Mouse (Mus musculus) midbrain, embryonic 12.5 days (tissue): ENCODE results near the gene Vsig10l. TPM values are rescaled to one million over a fixed set of nuclear protein-coding genes. Genes with fewer than 3 reads are reported as not detected.

Source experiments
- ATAC-seq: fragments of 200-750 bp; cut with Nextera tagmentation; 2 replicates; pipeline ENCODE4 v1.8.0; 2017; ENCODE audit warnings: low read depth, moderate TSS enrichment, moderate library complexity; ENCODE audit not compliant: low FRiP score
- H3K27ac ChIP-seq: fragments of 300-500 bp; sonication (generic); replicated peaks from 2 replicates; pipeline ENCODE4 v1.5.1; 2016; ENCODE audit warnings: mild to moderate bottlenecking
- H3K27me3 ChIP-seq: fragments of 300-500 bp; sonication (generic); 2 replicates; pipeline ENCODE4 v1.6.1; 2016; ENCODE audit warnings: mild to moderate bottlenecking
- H3K36me3 ChIP-seq: fragments of 300-500 bp; sonication (generic); 2 replicates; pipeline ENCODE4 v1.6.1; 2016
- H3K4me1 ChIP-seq: fragments of 300-500 bp; sonication (generic); 2 replicates; pipeline ENCODE4 v1.6.1; 2016
- H3K4me2 ChIP-seq: fragments of 300-500 bp; sonication (generic); replicated peaks from 2 replicates; pipeline ENCODE4 v1.6.1; 2016; ENCODE audit warnings: mild to moderate bottlenecking, moderate library complexity
- H3K4me3 ChIP-seq: fragments of 300-500 bp; sonication (generic); 2 replicates; pipeline ENCODE4 v1.5.1; 2016; ENCODE audit warnings: mild to moderate bottlenecking
- H3K9ac ChIP-seq: fragments of 300-500 bp; sonication (generic); replicated peaks from 2 replicates; pipeline ENCODE4 v1.6.1; 2016; ENCODE audit warnings: mild to moderate bottlenecking, moderate library complexity
- H3K9me3 ChIP-seq: fragments of 300-500 bp; sonication (generic); 2 replicates; pipeline ENCODE4 v1.6.1; 2016; ENCODE audit warnings: mild to moderate bottlenecking
- WGBS: fragments of 180-500 bp; shearing (Covaris S2); methylation state at CpG from one replicate; pipeline ENCODE4 v1.1.7; 2016; 5-methylcytosine and 5-hydroxymethylcytosine counted together
- polyA plus RNA-seq: library from polyadenylated mRNA; unstranded; fragments of >200 nt; fragmentation: Nextera tagmentation; extraction: Ambion mirVana; gene quantifications from 2 replicates; pipeline ENCODE4 v1.2.1, GENCODE M21; 2016

The Vsig10l gene
- polyA plus RNA-seq, 1 experiment from 2014 or later: 7.4 TPM

GRCm38 (mm10) chr7:43441071-43441470 lies 21.9 kb upstream of the Vsig10l start:
- Histone ChIP-seq H3K27ac (no peak overlapping the region), H3K9me3 (no peaks in the 10 kb centered on the region), H3K4me1 (peaks cover 14% of the 10 kb centered on the region), H3K27me3 (0 out of 2 replicates have a peak, but pooled peaks cover 4% of the 10 kb centered on the region), H3K4me2 (no peak overlapping the region), H3K36me3 (no peaks in the 10 kb centered on the region), H3K4me3 (no peak overlapping the region), H3K9ac (no peak overlapping the region)
- ATAC-seq: no peak
- 90% methylated on average over 3 of the region's 3 CpGs for WGBS

GRCm38 (mm10) chr7:43442684-43443083 lies 20.3 kb upstream of the Vsig10l start:
- Histone ChIP-seq H3K4me1 (peaks cover 14% of the 10 kb centered on the region), H3K9me3 (no peaks in the 10 kb centered on the region), H3K4me3 (peak overlapping the region; percentile 58), H3K27ac (peak overlapping the region; percentile 83), H3K36me3 (no peaks in the 10 kb centered on the region), H3K4me2 (peak overlapping the region; percentile 81), H3K27me3 (0 out of 2 replicates have a peak, but pooled peaks cover 4% of the 10 kb centered on the region), H3K9ac (peak overlapping the region; percentile 60)
- WGBS: 11% methylated on average over 9 of the region's 9 CpGs
- no peak for ATAC-seq

- peak overlapping the region; percentile 60 for H3K9ac ChIP-seq
- peak overlapping the region; percentile 58 for H3K4me3 ChIP-seq
- WGBS: under 1% methylated on average over 36 of the region's 36 CpGs
- ATAC-seq: peak; percentile 81
- H3K9me3 ChIP-seq: no peaks in the 10 kb centered on the region
- H3K4me1 ChIP-seq: peaks cover 14% of the 10 kb centered on the region
- H3K27ac ChIP-seq: peak overlapping the region; percentile 83
- H3K27me3 ChIP-seq: 0 out of 2 replicates have a peak, but pooled peaks cover 4% of the 10 kb centered on the region
- no peaks in the 10 kb centered on the region for H3K36me3 ChIP-seq
- H3K4me2 ChIP-seq: peak overlapping the region; percentile 81
These were observed 19.6 kb upstream of the Vsig10l start for GRCm38 (mm10) chr7:43443126-43443916.

- ATAC-seq: peak; percentile 97
- Histone ChIP-seq H3K4me2 (peak within 1 kb of the TSS; percentile 81), H3K4me1 (peaks cover 14% of the 10 kb centered on the region), H3K4me3 (peak within 1 kb of the TSS; percentile 58), H3K9me3 (no peaks in the 10 kb centered on the region), H3K27me3 (0 out of 2 replicates have a peak, but pooled peaks cover 4% of the 10 kb centered on the region), H3K9ac (peak within 1 kb of the TSS; percentile 60), H3K36me3 (no peaks in the 10 kb centered on the region), H3K27ac (peak within 1 kb of the TSS; percentile 83)
- WGBS: under 1% methylated on average over 27 of the region's 27 CpGs
These were observed 19.0 kb upstream of the Vsig10l start, which contains the start of the genes Etfb and Gm45233 for GRCm38 (mm10) chr7:43443917-43444293. Gene Etfb, plus strand, starts transcription at chr7:43444083. Gene Gm45233, plus strand, starts transcription at chr7:43444128.

GRCm38 (mm10) chr7:43447801-43448200 lies 15.2 kb upstream of the Vsig10l start:
- H3K9ac ChIP-seq: no peak overlapping the region
- WGBS: 92% methylated on average over 4 of the region's 4 CpGs
- no peaks in the 10 kb centered on the region for H3K27me3 ChIP-seq
- no peaks in the 10 kb centered on the region for H3K9me3 ChIP-seq
- H3K36me3 ChIP-seq: peaks cover 3% of the 10 kb centered on the region
- no peak overlapping the region for H3K27ac ChIP-seq
- ATAC-seq: no peak
- H3K4me3 ChIP-seq: no peak overlapping the region
- peaks cover 12% of the 10 kb centered on the region for H3K4me1 ChIP-seq
- no peak overlapping the region for H3K4me2 ChIP-seq

- Histone ChIP-seq H3K9me3 (no peaks in the 10 kb centered on the region), H3K27ac (no peak overlapping the region), H3K4me1 (peaks cover 11% of the 10 kb centered on the region), H3K36me3 (peaks cover 8% of the 10 kb centered on the region), H3K4me2 (no peak overlapping the region), H3K9ac (no peak overlapping the region), H3K4me3 (no peak overlapping the region), H3K27me3 (no peaks in the 10 kb centered on the region)
- no peak for ATAC-seq
- 85% methylated on average over 2 of the region's 3 CpGs for WGBS
These were observed 14.7 kb upstream of the Vsig10l start for GRCm38 (mm10) chr7:43448246-43448645.

GRCm38 (mm10) chr7:43449811-43450210 lies 13.1 kb upstream of the Vsig10l start:
- Histone ChIP-seq H3K4me1 (peaks cover 4% of the 10 kb centered on the region), H3K9me3 (no peaks in the 10 kb centered on the region), H3K9ac (no peak overlapping the region), H3K27ac (no peak overlapping the region), H3K36me3 (peaks cover 22% of the 10 kb centered on the region), H3K4me3 (no peak overlapping the region), H3K27me3 (no peaks in the 10 kb centered on the region), H3K4me2 (no peak overlapping the region)
- WGBS: 95% methylated on average over 2 of the region's 2 CpGs
- no peak for ATAC-seq

GRCm38 (mm10) chr7:43451726-43452125 lies 11.2 kb upstream of the Vsig10l start:
- Histone ChIP-seq H3K9me3 (no peaks in the 10 kb centered on the region), H3K4me2 (no peak overlapping the region), H3K27ac (no peak overlapping the region), H3K27me3 (no peaks in the 10 kb centered on the region), H3K36me3 (peaks cover 38% of the 10 kb centered on the region), H3K9ac (no peak overlapping the region), H3K4me1 (no peaks in the 10 kb centered on the region), H3K4me3 (no peak overlapping the region)
- 95% methylated on average over 11 of the region's 11 CpGs for WGBS
- ATAC-seq: no peak; the same call in 1 of the 2 replicates

GRCm38 (mm10) chr7:43452609-43453008 lies 10.3 kb upstream of the Vsig10l start:
- Histone ChIP-seq H3K4me1 (no peaks in the 10 kb centered on the region), H3K4me2 (no peak overlapping the region), H3K36me3 (peaks cover 47% of the 10 kb centered on the region), H3K27me3 (no peaks in the 10 kb centered on the region), H3K9ac (no peak overlapping the region), H3K27ac (no peak overlapping the region), H3K9me3 (no peaks in the 10 kb centered on the region), H3K4me3 (no peak overlapping the region)
- no peak for ATAC-seq
- 38% methylated on average over 4 of the region's 4 CpGs for WGBS

- WGBS: 93% methylated on average over 14 of the region's 14 CpGs
- Histone ChIP-seq H3K4me2 (no peak overlapping the region), H3K27ac (no peak overlapping the region), H3K4me1 (no peaks in the 10 kb centered on the region), H3K9me3 (no peaks in the 10 kb centered on the region), H3K27me3 (no peaks in the 10 kb centered on the region), H3K9ac (no peak overlapping the region), H3K4me3 (no peak overlapping the region), H3K36me3 (peaks cover 51% of the 10 kb centered on the region)
- no peak for ATAC-seq
These were observed 9.2 kb upstream of the Vsig10l start for GRCm38 (mm10) chr7:43453599-43454355.

GRCm38 (mm10) chr7:43454371-43454770 lies 8.6 kb upstream of the Vsig10l start:
- 87% methylated on average over 6 of the region's 6 CpGs for WGBS
- ATAC-seq: no peak

GRCm38 (mm10) chr7:43463976-43464375 lies 1.0 kb downstream of the Vsig10l start:
- no peak overlapping the region for H3K4me3 ChIP-seq

More at GRCm38 (mm10) chr7:43454371-43454770, 8.6 kb upstream of the Vsig10l start:
- Histone ChIP-seq H3K4me1 (no peaks in the 10 kb centered on the region), H3K4me3 (no peak overlapping the region), H3K9me3 (no peaks in the 10 kb centered on the region), H3K27me3 (no peaks in the 10 kb centered on the region), H3K36me3 (peaks cover 51% of the 10 kb centered on the region), H3K9ac (no peak overlapping the region), H3K4me2 (no peak overlapping the region), H3K27ac (no peak overlapping the region)

More at GRCm38 (mm10) chr7:43463976-43464375, 1.0 kb downstream of the Vsig10l start:
- ATAC-seq: no peak
- no peaks in the 10 kb centered on the region for H3K9me3 ChIP-seq
- no peaks in the 10 kb centered on the region for H3K36me3 ChIP-seq
- WGBS: 87% methylated on average over 7 of the region's 7 CpGs
- H3K4me1 ChIP-seq: peaks cover 14% of the 10 kb centered on the region
- no peak overlapping the region for H3K4me2 ChIP-seq
- H3K27ac ChIP-seq: no peak overlapping the region
- H3K27me3 ChIP-seq: peaks cover 40% of the 10 kb centered on the region
- H3K9ac ChIP-seq: no peak overlapping the region
